In genomic region chr2:162129896-162130295, GRCm38 (mm10) we compare ENCODE assay signal across 11 mouse cellular contexts.
"Had no signal": no experiment of that assay in that cellular context is flagged by ENCODE, and none has a peak within 500 bp of the region (broad histone marks: within the 10 kb centered on the region; RNA-seq: fewer than 3 reads in every experiment).

No protein-coding gene starts in this region.

- H3K27me3 ChIP-seq: liver, embryonic 13.5 days; midbrain, embryonic 12.5 days; midbrain, embryonic 15.5 days; neural tube, embryonic 12.5 days; neural tube, embryonic 15.5 days had no signal

- DNase-seq: kidney, postnatal 25 days; layer of hippocampus, adult 9-11 months; liver, embryonic 13.5 days; thymus, adult 18-20 months; thymus, postnatal 4 days had no signal

- H3K4me2 ChIP-seq: liver, embryonic 13.5 days; midbrain, embryonic 12.5 days; midbrain, embryonic 15.5 days; neural tube, embryonic 12.5 days; neural tube, embryonic 15.5 days had no signal

- H3K27ac ChIP-seq: kidney, postnatal 0 days; layer of hippocampus, adult 2 months; liver, embryonic 13.5 days; midbrain, embryonic 12.5 days; midbrain, embryonic 15.5 days; neural tube, embryonic 12.5 days; neural tube, embryonic 15.5 days had no signal

- H3K9me3 ChIP-seq: midbrain, embryonic 12.5 days; midbrain, embryonic 15.5 days; neural tube, embryonic 12.5 days; neural tube, embryonic 15.5 days had no signal

- H3K4me3 ChIP-seq: layer of hippocampus, adult 2 months; liver, embryonic 13.5 days; midbrain, embryonic 12.5 days; midbrain, embryonic 15.5 days; neural tube, embryonic 12.5 days; neural tube, embryonic 15.5 days had no signal

- H3K4me1 ChIP-seq: liver, embryonic 13.5 days; midbrain, embryonic 12.5 days; midbrain, embryonic 15.5 days had no signal

- H3K9ac ChIP-seq: liver, embryonic 13.5 days; midbrain, embryonic 12.5 days; midbrain, embryonic 15.5 days; neural tube, embryonic 12.5 days; neural tube, embryonic 15.5 days had no signal

- ATAC-seq: midbrain, embryonic 15.5 days had no signal

- H3K36me3 ChIP-seq: liver, embryonic 13.5 days; midbrain, embryonic 12.5 days; midbrain, embryonic 15.5 days; neural tube, embryonic 12.5 days; neural tube, embryonic 15.5 days had no signal
